Mouse (Mus musculus) gastrocnemius, postnatal 10 days (tissue): ENCODE measurements around the gene Hdgf. TPM values are rescaled to one million over a fixed set of nuclear protein-coding genes. Genes with fewer than 3 reads are reported as not detected.

Experiments used
- DNase-seq: peaks from one replicate; pipeline ENCODE4 v3.0.0; 2021; ENCODE audit warnings: mixed read lengths
- total RNA-seq, 2 experiments: library from RNA; stranded (reverse); gene quantifications; 2 replicates each; pipeline ENCODE4 v1.2.3; 2021

The Hdgf gene
- total RNA-seq, 2 experiments from 2014 or later: 192 to 197 TPM

- DNase-seq: no peak
Observed at GRCm38 (mm10) chr3:87945781-87946540, 39.8 kb downstream of the Hdgf start.

- no peak for DNase-seq
Observed at GRCm38 (mm10) chr3:87946541-87946860, 40.4 kb downstream of the Hdgf start.

DNA sequence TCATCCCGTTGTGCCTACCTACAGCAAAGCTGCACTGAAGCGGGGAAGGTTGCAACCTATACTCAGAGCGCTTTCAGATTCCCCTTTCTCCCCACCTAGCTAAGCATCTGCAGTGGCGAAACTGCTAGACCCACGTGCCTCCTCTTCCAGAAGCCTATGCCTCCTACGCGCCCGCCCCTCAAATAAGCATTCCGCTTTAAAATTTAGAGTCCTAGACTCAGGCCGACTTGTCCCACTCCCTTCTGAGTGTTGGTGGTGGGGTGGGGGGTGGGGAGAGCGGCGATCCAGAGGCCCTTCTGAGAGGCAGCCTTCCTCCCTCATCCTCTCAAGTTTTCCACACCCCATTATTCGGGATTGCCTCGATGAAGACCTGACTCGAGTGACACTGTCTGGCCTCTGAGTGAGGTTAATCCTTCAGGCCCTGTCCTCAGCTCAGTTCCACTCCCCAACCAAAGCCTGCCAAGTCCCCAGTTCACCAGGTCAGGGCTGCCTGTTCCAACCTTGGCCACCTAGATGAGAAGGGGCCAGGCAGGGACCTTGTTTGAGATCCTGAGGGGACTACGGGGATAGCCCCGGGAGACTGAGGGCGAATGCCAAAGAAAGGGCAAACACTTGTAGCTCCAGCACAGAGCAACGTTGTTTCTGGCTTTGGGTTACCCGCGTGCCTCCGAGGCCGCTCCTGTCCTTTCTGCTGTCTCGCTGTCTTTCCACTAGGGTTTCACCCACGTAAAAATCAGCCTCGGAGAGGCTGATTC is 41.1 kb downstream of the Hdgf start:
- peak; percentile 11 for DNase-seq

- DNase-seq: no peak
Observed at GRCm38 (mm10) chr3:87947811-87948199, 41.7 kb downstream of the Hdgf start.

DNA sequence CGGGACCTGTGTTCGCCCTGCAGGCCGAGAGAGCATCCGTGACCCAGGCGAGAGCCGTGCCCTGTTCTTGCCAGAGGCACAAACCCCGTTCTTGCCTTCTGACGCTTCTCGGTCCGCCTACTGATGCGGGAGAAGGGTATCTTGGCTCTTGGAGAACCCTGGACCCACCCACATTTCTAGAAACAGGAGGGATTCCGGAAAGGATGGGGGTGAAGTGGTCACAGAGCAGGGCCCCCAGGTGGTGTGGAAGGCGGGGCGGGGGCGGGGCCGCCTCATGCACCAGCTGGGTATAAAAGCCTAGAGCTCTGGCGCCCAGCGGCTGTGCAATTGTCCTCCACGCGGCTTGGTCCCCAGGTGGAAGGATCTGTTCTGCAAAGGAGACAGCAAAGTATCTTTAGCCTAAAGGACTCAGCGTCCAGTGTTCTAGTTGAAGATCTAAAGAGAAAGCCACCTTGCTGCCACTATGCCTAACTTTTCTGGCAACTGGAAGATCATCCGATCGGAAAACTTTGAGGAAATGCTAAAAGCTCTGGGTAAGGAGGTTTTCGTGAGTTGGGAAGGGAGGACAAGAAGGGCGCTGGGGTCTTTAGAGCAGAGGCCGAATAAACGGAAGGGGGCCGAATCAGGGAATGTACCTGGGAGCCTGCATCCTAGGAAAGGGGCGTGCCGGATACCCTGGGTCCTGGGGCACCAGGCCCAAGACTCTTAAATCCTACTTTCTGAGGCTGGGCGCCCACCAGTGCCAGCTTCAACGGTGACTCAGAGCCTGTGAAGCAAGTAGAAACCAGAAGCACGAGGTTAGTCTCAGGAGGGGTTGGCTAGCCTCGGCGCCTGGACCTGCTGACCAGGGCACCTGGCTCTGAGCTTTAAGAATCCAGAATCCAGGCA is 42.5 kb downstream of the Hdgf start, which contains the start of gene Crabp2:
Gene Crabp2 (plus strand): TSS at position 289 of the 888 bp plus-strand sequence.
- peak; percentile 10 for DNase-seq

DNA sequence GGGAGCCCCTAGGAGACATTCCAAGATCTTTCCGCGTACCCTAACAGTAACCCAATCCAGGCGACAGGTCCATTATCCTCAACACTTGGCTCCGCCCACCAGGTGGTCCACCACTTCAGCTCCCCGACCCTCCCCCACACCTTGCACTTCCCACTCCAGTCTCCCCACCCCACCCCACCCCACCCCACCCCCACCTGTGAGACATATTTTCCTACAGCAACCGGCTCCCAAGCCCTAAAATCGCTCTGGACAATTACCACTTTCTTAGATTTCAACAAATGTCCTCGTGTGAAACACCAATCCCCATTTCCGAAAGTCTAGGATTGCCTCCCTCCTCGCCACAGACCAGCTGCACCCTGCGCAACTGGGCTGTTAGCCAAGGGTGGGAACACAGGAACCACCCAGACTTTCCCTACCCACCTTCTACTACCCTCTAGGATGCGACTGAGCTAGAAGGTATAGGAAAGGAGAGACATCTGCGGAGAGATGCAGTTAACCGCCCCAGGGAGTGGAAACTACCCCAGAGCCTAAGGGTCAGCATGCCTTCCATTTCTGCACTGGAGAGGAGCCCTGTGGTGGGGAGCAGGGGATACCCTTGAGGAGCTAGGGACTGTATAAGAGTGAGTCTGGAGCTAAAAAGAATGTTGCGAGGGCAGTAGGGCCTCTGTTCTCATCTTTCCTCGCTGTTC is 43.3 kb downstream of the Hdgf start:
- no peak for DNase-seq

- DNase-seq: no peak
Observed at GRCm38 (mm10) chr3:87949955-87950515, 43.9 kb downstream of the Hdgf start.

- DNase-seq: no peak
Observed at GRCm38 (mm10) chr3:87951946-87952345, 45.8 kb downstream of the Hdgf start.

DNA sequence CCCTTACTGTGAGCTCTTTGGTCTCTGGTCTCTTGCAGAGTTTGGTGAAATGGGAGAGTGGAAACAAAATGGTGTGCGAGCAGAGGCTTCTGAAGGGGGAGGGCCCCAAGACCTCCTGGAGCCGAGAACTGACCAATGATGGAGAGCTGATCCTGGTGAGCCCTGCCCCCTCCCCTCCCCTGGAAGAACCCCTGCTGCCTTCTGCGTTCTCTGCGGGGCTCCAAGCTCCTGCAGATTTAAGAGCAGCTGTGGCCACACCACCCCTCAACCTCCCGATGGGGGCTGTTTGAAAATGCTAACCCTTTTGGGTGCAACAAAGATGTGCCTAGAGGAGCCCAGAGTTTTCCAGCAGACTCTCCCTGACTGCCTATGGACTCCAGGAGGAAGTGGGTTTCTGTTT is 46.3 kb downstream of the Hdgf start:
- peak; percentile 15 for DNase-seq

DNA sequence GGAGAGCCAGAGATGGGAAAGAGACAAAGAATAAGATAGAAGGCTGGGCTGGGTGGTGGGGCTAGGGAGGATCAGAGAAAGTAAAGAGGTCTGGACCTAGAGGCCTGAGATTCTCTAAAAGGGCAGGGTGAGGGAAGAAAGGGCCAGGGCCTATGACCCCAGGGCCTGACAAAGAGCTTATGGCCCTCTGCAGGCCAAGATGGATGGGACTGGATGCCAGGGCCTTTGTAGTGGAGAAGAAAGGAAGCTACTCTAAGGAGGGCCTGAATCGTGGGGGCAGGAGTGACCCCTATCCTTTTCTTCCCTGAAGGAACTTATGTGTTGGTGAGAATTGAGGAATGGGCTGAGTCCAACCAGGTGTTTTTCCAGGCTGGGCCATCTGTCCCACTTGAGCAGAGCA is 51.9 kb downstream of the Hdgf start:
- DNase-seq: no peak

GRCm38 (mm10) chr3:87958476-87958875 is 52.4 kb downstream of the Hdgf start:
- DNase-seq: no peak

GRCm38 (mm10) chr3:87958967-87959366 is 52.8 kb downstream of the Hdgf start:
- DNase-seq: no peak

GRCm38 (mm10) chr3:87959371-87959770 is 53.2 kb downstream of the Hdgf start:
- no peak for DNase-seq

GRCm38 (mm10) chr3:87960191-87960585 is 54.1 kb downstream of the Hdgf start:
- DNase-seq: no peak

GRCm38 (mm10) chr3:87960586-87961191 is 54.6 kb downstream of the Hdgf start:
- peak; percentile 87 for DNase-seq

Other genes with a start within 250 kb of the Hdgf start
- gene Lrrc71, start 157.7 kb upstream of the Hdgf start, total RNA-seq: under 1 TPM in 1 of 2 experiments, not detected in 1; 0.11 TPM
- under 1 TPM; 0.09 TPM for gene Ntrk1, start 111.2 kb upstream of the Hdgf start, total RNA-seq
- gene Insrr, start 109.4 kb upstream of the Hdgf start, total RNA-seq: under 1 TPM; 0.19 to 0.56 TPM
- gene Pear1, start 82.0 kb upstream of the Hdgf start, total RNA-seq: 10 to 100 TPM; 19.6 to 19.7 TPM
- under 1 TPM in 1 of 2 experiments, not detected in 1; 0.18 TPM for gene Sh2d2a, start 59.6 kb upstream of the Hdgf start, total RNA-seq
- 10 to 100 TPM; 44.2 to 47.7 TPM for gene Prcc, start 20.7 kb upstream of the Hdgf start, total RNA-seq
- gene Mrpl24, start 13.2 kb downstream of the Hdgf start, total RNA-seq: 10 to 100 TPM; 47.3 to 55.6 TPM
- gene Isg20l2, start 24.0 kb downstream of the Hdgf start, total RNA-seq: 10 to 100 TPM; 10.7 to 15.0 TPM
- 1 to 10 TPM; 4.8 to 7.0 TPM for gene Rrnad1, start 24.4 kb downstream of the Hdgf start, total RNA-seq
- 1 to 10 TPM in 1 of 2 experiments, under 1 TPM in 1; 0.96 to 1.1 TPM for gene Crabp2, start 42.3 kb downstream of the Hdgf start, total RNA-seq
- gene Nes, start 64.8 kb downstream of the Hdgf start, total RNA-seq: 10 to 100 TPM; 72.4 to 87.7 TPM
- 1 to 10 TPM in 1 of 2 experiments, under 1 TPM in 1; 0.61 to 1.9 TPM for gene Bcan, start 93.9 kb downstream of the Hdgf start, total RNA-seq
- gene Hapln2, start 121.3 kb downstream of the Hdgf start, total RNA-seq: not detected
- gene Gpatch4, start 136.8 kb downstream of the Hdgf start, total RNA-seq: 10 to 100 TPM; 12.5 to 14.7 TPM
- gene Naxe, start 152.2 kb downstream of the Hdgf start, total RNA-seq: 10 to 100 TPM; 52.5 to 57.1 TPM
- not detected for gene Ttc24, start 172.0 kb downstream of the Hdgf start, total RNA-seq
- gene Iqgap3, start 175.7 kb downstream of the Hdgf start, total RNA-seq: 1 to 10 TPM; 5.6 to 8.3 TPM
- 100 to 1,000 TPM; 148 to 163 TPM for gene Mef2d, start 236.1 kb downstream of the Hdgf start, total RNA-seq